Mouse (Mus musculus) hindbrain, embryonic 15.5 days (tissue): ENCODE data around the gene Magt1. TPM values are rescaled to one million over a fixed set of nuclear protein-coding genes. Genes with fewer than 3 reads are reported as not detected.

Source experiments
- polyA plus RNA-seq: library from polyadenylated mRNA; unstranded; fragments of >200 nt; fragmentation: Nextera tagmentation; extraction: Ambion mirVana; gene quantifications from 2 replicates; pipeline ENCODE4 v1.2.1, GENCODE M21; 2015

Gene Magt1
- polyA plus RNA-seq, 1 experiment from 2014 or later: 22.4 TPM

Other genes with a start within 250 kb of the Magt1 start
- 0.18 TPM in 1 of 2 replicates, not detected in the other for gene Fgf16, start 247.6 kb downstream of the Magt1 start, polyA plus RNA-seq
- gene Atrx, start 82.5 kb downstream of the Magt1 start, polyA plus RNA-seq: 218 and 230 TPM in 2 replicates
- gene Cox7b, start 3.8 kb upstream of the Magt1 start, polyA plus RNA-seq: 401 and 490 TPM in 2 replicates
- gene Atp7a, start 15.4 kb upstream of the Magt1 start, polyA plus RNA-seq: 12.5 and 14.0 TPM in 2 replicates
- 0.23 and 0.43 TPM in 2 replicates for gene Tlr13, start 131.3 kb upstream of the Magt1 start, polyA plus RNA-seq
- 269 and 275 TPM in 2 replicates for gene Pgk1, start 175.2 kb upstream of the Magt1 start, polyA plus RNA-seq
- gene Taf9b, start 209.3 kb upstream of the Magt1 start, polyA plus RNA-seq: 17.3 and 17.7 TPM in 2 replicates
- not detected in 2 replicates for gene Fnd3c2, start 243.5 kb upstream of the Magt1 start, polyA plus RNA-seq